7 mouse cellular contexts compared by ENCODE assay signal in genomic region chr2:7395935-7396334, GRCm38 (mm10).
DNase-seq lines count a peak whose midpoint lies in the region; ATAC-seq and TF ChIP-seq lines count a peak whose summit lies in the region.

No protein-coding gene starts in this region.

- H3K27ac ChIP-seq in kidney, postnatal 0 days, result no peak overlapping the region
- H3K27ac ChIP-seq in embryonic facial prominence, embryonic 15.5 days (replicated peaks), result no peak overlapping the region
- H3K27ac ChIP-seq in hindbrain, embryonic 14.5 days, result no peak overlapping the region
- peak overlapping the region; percentile 99 for H3K27ac ChIP-seq in olfactory bulb, adult 2 months (ENCODE audit: insufficient read depth, low read depth, low read length)

- 43% methylated on average over 8 of the region's 8 CpGs for WGBS in kidney, postnatal 0 days
- 26% methylated on average over 8 of the region's 8 CpGs for WGBS in embryonic facial prominence, embryonic 15.5 days
- 21% methylated on average over 8 of the region's 8 CpGs for WGBS in hindbrain, embryonic 14.5 days
- 8% methylated on average over 8 of the region's 8 CpGs for WGBS in olfactory bulb, adult 2 months

- no peak for DNase-seq in kidney, postnatal 0 days (ENCODE audit: low spot score)
- no peak for DNase-seq in kidney, adult 11 months
- no peak for DNase-seq in hindbrain, embryonic 14.5 days (ENCODE audit: low spot score)
- no peak for DNase-seq in gastrocnemius, postnatal 14 days
- DNase-seq in natural killer cell, adult 2 months (ENCODE audit: low spot score in 2 of 2), result no peak

- H3K9me3 ChIP-seq in kidney, postnatal 0 days (replicated peaks; ENCODE audit: low read length), result no peaks in the 10 kb centered on the region
- H3K9me3 ChIP-seq in embryonic facial prominence, embryonic 15.5 days (replicated peaks), result no peaks in the 10 kb centered on the region
- H3K9me3 ChIP-seq in hindbrain, embryonic 14.5 days (ENCODE audit: control insufficient read depth, low read length), result no peaks in the 10 kb centered on the region

- no peak for TF ChIP-seq CTCF in kidney, postnatal 0 days (IDR thresholded peaks at IDR 0.05; ENCODE audit: low read depth)
- TF ChIP-seq CTCF in olfactory bulb, adult 2 months (IDR thresholded peaks at IDR 0.05; ENCODE audit: insufficient read depth, low read depth, low read length), result no peak

- H3K4me1 ChIP-seq in kidney, postnatal 0 days (replicated peaks; ENCODE audit: insufficient read depth, low read length), result no peaks in the 10 kb centered on the region
- no peaks in the 10 kb centered on the region for H3K4me1 ChIP-seq in embryonic facial prominence, embryonic 15.5 days
- no peaks in the 10 kb centered on the region for H3K4me1 ChIP-seq in hindbrain, embryonic 14.5 days (replicated peaks; ENCODE audit: control insufficient read depth, insufficient read depth, low read length)
- H3K4me1 ChIP-seq in olfactory bulb, adult 2 months (ENCODE audit: control insufficient read depth, insufficient read depth, low read length), result no peaks in the 10 kb centered on the region

- no peak overlapping the region for H3K9ac ChIP-seq in kidney, postnatal 0 days (ENCODE audit: low read depth, low read length)
- H3K9ac ChIP-seq in embryonic facial prominence, embryonic 15.5 days, result no peak overlapping the region
- H3K9ac ChIP-seq in hindbrain, embryonic 14.5 days, result peak overlapping the region; percentile 43

- H3K27me3 ChIP-seq in kidney, postnatal 0 days (ENCODE audit: insufficient read depth, low read length), result no peaks in the 10 kb centered on the region
- no peaks in the 10 kb centered on the region for H3K27me3 ChIP-seq in embryonic facial prominence, embryonic 15.5 days
- H3K27me3 ChIP-seq in hindbrain, embryonic 14.5 days (ENCODE audit: control insufficient read depth, insufficient read depth, low read length), result no peaks in the 10 kb centered on the region

- ATAC-seq in kidney, postnatal 0 days (replicated peaks; ENCODE audit: low FRiP score, low read depth), result no peak
- ATAC-seq in embryonic facial prominence, embryonic 15.5 days (ENCODE audit: insufficient number of reproducible peaks, low FRiP score, low TSS enrichment, low read depth), result no peak
- ATAC-seq in hindbrain, embryonic 14.5 days (ENCODE audit: low FRiP score), result peak; percentile 46; the same call in 1 of the 2 replicates

- TF ChIP-seq POLR2A in olfactory bulb, adult 2 months (IDR thresholded peaks at IDR 0.05; ENCODE audit: insufficient read depth, low read depth, low read length), result no peak

- no peaks in the 10 kb centered on the region for H3K36me3 ChIP-seq in kidney, postnatal 0 days (ENCODE audit: insufficient read depth, low read length)
- H3K36me3 ChIP-seq in embryonic facial prominence, embryonic 15.5 days, result no peaks in the 10 kb centered on the region
- no peaks in the 10 kb centered on the region for H3K36me3 ChIP-seq in hindbrain, embryonic 14.5 days (replicated peaks; ENCODE audit: control insufficient read depth, insufficient read depth)

- 0 out of 2 replicates have a peak overlapping the region, but pooled peaks have one; percentile 15 for H3K4me2 ChIP-seq in kidney, postnatal 0 days (ENCODE audit: low read length)
- H3K4me2 ChIP-seq in embryonic facial prominence, embryonic 15.5 days (replicated peaks), result peak overlapping the region; percentile 39; the same call in 1 of the 2 replicates
- H3K4me2 ChIP-seq in hindbrain, embryonic 14.5 days (replicated peaks), result peak overlapping the region; percentile 53

- intact Hi-C loops in gastrocnemius, postnatal 14 days (cut with DNase I; ENCODE audit: low total_unique reads), result no loop called here

- H3K4me3 ChIP-seq in kidney, postnatal 0 days (replicated peaks; ENCODE audit: low read depth, low read length), result no peak overlapping the region
- peak overlapping the region; percentile 10; the same call in 1 of the 2 replicates for H3K4me3 ChIP-seq in embryonic facial prominence, embryonic 15.5 days (replicated peaks)
- H3K4me3 ChIP-seq in hindbrain, embryonic 14.5 days (replicated peaks; ENCODE audit: low read length), result peak overlapping the region; percentile 32
- peak overlapping the region; percentile 63 for H3K4me3 ChIP-seq in olfactory bulb, adult 2 months (ENCODE audit: insufficient read depth, low read depth, low read length)
